Mouse (Mus musculus): ENCODE measurements at regions not wholly inside any gene's neighbourhood (a gene's known extent, or its start where the extent isn't known, plus 50 kb on each side); places are given as distances from the start of the nearest gene placed in this dataset.

DNA sequence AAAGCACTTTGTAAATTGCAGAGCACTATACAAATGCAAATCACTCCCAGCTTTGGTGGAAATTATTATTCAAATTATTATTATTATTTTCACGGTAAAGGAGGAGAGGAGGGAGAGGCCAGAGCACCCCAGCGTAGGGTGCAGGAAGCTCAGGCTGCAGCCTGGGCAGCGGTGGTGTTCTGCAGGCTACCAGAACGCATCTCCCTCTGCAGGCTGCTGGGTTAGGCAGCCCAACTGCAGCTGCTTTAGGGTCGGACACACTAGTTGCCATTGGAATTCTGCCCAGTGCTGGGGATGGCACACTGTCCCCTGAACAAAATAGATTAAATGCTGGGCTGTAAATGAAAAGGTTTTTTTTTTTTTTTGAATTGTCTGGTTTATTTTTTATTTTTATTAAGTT is 189.7 kb upstream of the 4931429L15Rik start:
- no peak for TF ChIP-seq POLR2A (IDR thresholded peaks at IDR 0.05; ENCODE audit: insufficient read length, low read depth)
- no peak for TF ChIP-seq MYOG (IDR thresholded peaks at IDR 0.05; ENCODE audit: control insufficient read depth in 1 of 3, insufficient read depth in 1 of 3, insufficient read length in 2 of 3, low read depth in 2 of 3)
- TF ChIP-seq POLR2AphosphoS2 (IDR thresholded peaks at IDR 0.05; ENCODE audit: insufficient read length, low read depth) = no peak
- no peak for TF ChIP-seq TCF12 (IDR thresholded peaks at IDR 0.05; ENCODE audit: insufficient read depth, poor library complexity, severe bottlenecking)
- TF ChIP-seq USF1 (IDR thresholded peaks at IDR 0.05; ENCODE audit: low read depth) = no peak
- no peak for TF ChIP-seq TCF3 (IDR thresholded peaks at IDR 0.05; ENCODE audit: insufficient read length, low read depth)
- no peak for TF ChIP-seq REST (IDR thresholded peaks at IDR 0.05; ENCODE audit: insufficient read depth, insufficient read length)
